Mouse (Mus musculus): Measurements from ENCODE around the gene Men1.

Gene Men1

DNA sequence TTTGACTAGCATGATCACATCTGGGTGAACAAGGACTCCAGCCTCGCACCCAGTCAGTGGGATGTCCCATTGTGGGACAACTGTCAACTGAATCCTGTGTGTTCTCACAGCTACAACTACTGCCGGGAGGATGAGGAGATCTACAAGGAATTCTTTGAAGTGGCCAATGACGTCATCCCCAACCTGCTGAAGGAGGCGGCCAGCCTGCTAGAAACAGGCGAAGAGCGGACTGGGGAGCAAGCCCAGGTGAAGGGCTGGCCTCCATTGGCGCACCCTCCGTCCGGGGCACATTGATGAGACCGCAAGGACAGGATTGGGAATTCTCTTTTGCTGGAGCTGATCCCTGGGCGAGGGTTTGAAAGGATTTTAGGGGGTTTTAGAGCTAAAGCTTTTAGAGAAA is 3.9 kb downstream of the Men1 start:
- no peak for DNase-seq (ENCODE audit: extremely low read depth, low read depth, low spot score)

GRCm38 (mm10) chr19:6339191-6339590 is 4.4 kb downstream of the Men1 start:
- DNase-seq (ENCODE audit: extremely low read depth, low read depth, low spot score) = no peak

DNA sequence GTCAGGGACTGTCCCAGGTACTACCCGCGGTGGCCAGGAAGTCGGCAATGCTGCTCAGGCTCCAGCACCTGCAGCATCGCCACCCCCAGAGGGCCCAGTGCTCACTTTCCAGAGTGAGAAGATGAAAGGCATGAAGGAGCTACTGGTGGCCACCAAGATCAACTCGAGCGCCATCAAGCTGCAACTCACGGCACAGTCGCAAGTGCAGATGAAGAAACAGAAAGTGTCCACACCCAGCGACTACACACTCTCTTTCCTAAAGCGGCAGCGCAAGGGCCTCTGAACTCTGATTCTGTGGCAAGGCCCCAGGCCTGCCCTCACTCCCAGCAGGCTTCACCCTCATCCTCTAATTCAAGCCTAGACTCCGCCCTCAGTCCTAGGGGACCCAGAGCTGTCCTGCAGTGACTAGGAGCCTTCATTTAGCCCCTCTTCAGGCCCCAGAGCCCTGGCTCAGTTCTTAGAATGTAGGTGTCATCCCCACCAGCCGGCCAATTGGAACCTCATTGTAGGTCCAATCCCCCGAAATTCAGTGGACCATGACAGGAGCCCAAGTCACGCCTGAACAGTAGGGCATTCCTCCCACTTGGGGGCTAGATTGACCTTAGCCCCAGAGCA is 5.2 kb downstream of the Men1 start:
- no peak for DNase-seq (ENCODE audit: extremely low read depth, low read depth, low spot score)

GRCm38 (mm10) chr19:6340524-6341452 is 6.0 kb downstream of the Men1 start, which contains the start of gene Map4k2:
TSS of gene Map4k2 (plus strand) at chr19:6341135.
- no peak for DNase-seq (ENCODE audit: extremely low read depth, low read depth, low spot score)

- no peak for DNase-seq (ENCODE audit: extremely low read depth, low read depth, low spot score)
Observed at GRCm38 (mm10) chr19:6341453-6342077, 6.8 kb downstream of the Men1 start.

DNA sequence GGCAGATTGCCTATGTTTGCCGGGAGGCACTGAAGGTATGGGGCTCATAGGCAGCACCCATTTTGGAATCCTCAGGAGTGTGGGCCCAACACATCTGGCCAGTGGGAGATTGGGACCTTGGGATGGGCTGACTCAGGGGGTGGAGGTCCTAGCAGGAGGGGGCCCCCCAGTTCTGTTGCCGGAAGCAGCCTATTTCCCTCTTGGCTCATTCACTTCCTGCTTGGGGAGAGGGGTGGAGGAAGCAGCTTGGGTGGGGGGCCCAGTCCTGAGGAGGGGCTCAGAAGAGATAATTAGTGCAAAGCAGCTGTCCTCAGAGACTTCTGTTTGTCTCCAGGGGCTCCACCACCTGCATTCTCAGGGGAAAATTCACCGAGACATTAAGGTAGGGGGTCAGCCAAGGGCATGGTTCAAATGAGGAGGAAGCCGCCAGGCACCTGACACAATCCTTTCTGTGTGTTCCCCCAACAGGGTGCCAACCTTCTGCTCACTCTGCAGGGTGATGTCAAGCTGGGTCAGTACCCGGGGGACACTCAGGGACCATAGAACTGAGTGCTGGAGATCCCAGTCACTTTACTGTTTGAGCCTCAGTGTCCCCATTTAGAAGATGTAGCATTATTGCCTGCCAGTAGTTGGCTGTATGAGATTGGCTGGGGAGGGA is 7.6 kb downstream of the Men1 start:
- no peak for DNase-seq (ENCODE audit: extremely low read depth, low read depth, low spot score)

DNA sequence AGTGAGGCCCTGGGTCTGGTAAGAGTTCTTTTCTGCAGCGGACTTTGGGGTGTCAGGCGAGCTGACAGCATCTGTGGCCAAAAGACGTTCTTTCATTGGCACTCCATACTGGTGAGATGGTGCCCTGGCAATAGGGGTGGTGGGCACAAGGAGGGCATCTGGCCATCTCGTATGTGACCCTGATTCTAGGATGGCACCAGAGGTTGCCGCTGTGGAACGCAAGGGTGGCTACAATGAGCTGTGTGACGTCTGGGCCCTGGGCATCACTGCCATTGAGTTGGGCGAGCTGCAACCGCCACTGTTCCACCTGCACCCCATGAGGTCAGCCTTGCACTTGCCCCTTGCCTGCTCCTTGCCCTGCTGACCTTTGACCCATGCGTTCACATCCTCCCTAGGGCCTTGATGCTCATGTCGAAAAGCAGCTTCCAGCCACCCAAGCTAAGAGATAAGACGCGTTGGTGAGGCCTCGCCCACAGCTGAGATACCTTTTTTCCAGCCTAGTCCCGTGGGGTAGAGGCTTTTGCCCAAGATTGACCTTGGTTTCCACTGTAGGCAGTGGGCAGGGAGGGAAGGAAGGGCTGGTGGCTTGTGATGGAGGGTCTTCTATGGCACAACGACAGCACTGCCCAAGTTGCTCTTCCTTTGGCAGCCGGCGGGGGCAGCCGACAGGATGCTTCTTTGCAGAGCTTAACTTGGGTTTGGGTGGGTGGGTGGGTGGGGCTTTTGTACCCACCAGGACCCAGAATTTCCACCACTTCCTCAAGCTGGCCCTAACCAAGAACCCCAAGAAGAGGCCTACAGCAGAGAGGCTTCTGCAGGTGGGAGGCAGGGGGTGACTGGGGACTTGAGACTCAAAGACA is 8.5 kb downstream of the Men1 start:
- no peak for DNase-seq (ENCODE audit: extremely low read depth, low read depth, low spot score)

- no peak for DNase-seq (ENCODE audit: extremely low read depth, low read depth, low spot score)
Observed at GRCm38 (mm10) chr19:6343996-6344395, 9.2 kb downstream of the Men1 start.

GRCm38 (mm10) chr19:6346023-6346422 is 11.2 kb downstream of the Men1 start:
- no peak for DNase-seq (ENCODE audit: extremely low read depth, low read depth, low spot score)

GRCm38 (mm10) chr19:6346661-6347060 is 11.9 kb downstream of the Men1 start:
- no peak for DNase-seq (ENCODE audit: extremely low read depth, low read depth, low spot score)

DNA sequence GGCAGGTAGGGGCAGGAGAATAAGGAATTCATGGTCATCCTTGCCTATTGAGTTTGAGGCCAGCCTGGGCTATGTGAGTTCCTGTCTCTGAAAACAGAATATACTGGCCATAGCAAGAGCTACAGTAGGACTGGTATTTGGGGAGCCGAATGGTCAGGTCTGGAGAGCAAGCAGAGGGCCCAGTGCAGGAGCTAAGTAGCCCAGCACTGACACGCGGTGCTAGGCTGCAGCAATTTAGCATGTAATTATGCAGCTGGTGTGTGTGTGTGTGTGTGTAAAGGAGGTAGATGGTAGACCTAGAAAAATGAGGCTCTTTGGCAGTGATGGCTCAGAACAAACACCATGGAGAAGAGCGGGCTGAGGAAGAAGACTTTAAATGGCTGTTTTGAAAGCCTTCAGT is 12.8 kb downstream of the Men1 start:
- DNase-seq (ENCODE audit: extremely low read depth, low read depth, low spot score) = no peak

GRCm38 (mm10) chr19:6348717-6349116 is 13.9 kb downstream of the Men1 start:
- no peak for DNase-seq (ENCODE audit: extremely low read depth, low read depth, low spot score)

- DNase-seq (ENCODE audit: extremely low read depth, low read depth, low spot score) = no peak
Observed at GRCm38 (mm10) chr19:6349215-6349983, 14.6 kb downstream of the Men1 start.

GRCm38 (mm10) chr19:6351431-6352106 is 16.8 kb downstream of the Men1 start:
- DNase-seq (ENCODE audit: extremely low read depth, low read depth, low spot score) = no peak

DNA sequence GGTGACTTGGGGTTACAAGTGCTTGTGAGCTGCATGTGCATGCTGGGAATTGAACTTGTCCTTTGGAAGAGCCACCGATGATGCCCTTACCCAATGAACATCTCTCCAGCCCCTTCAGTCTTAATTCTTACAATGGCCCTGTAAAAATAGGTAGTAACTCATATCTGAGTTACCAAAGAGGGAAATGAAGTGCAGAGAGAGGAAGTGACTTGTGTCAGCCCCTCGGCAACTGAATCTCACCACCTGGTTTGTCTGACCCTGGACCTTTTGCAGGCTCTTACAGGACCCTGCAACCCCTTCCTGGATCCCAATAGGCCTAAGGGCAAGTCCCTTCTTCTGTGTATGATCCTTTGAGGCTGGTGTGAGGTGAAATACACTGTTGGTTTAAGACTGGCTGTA is 17.3 kb downstream of the Men1 start:
- DNase-seq (ENCODE audit: extremely low read depth, low read depth, low spot score) = no peak

GRCm38 (mm10) chr19:6354030-6354429 is 19.3 kb downstream of the Men1 start:
- no peak for DNase-seq (ENCODE audit: extremely low read depth, low read depth, low spot score)

- DNase-seq (ENCODE audit: extremely low read depth, low read depth, low spot score) = no peak
Observed at GRCm38 (mm10) chr19:6361291-6361690, 26.5 kb downstream of the Men1 start.

GRCm38 (mm10) chr19:6363091-6363410 is 28.3 kb downstream of the Men1 start:
- DNase-seq (ENCODE audit: extremely low read depth, low read depth, low spot score) = no peak
